Mouse (Mus musculus): ENCODE data around the gene Arl4d.
"Not testable (repeated sequence)": the region's sequence is repeated elsewhere in the genome, so short reads cannot be mapped to it uniquely, and the experiment has no call there.

Arl4d gene

DNA sequence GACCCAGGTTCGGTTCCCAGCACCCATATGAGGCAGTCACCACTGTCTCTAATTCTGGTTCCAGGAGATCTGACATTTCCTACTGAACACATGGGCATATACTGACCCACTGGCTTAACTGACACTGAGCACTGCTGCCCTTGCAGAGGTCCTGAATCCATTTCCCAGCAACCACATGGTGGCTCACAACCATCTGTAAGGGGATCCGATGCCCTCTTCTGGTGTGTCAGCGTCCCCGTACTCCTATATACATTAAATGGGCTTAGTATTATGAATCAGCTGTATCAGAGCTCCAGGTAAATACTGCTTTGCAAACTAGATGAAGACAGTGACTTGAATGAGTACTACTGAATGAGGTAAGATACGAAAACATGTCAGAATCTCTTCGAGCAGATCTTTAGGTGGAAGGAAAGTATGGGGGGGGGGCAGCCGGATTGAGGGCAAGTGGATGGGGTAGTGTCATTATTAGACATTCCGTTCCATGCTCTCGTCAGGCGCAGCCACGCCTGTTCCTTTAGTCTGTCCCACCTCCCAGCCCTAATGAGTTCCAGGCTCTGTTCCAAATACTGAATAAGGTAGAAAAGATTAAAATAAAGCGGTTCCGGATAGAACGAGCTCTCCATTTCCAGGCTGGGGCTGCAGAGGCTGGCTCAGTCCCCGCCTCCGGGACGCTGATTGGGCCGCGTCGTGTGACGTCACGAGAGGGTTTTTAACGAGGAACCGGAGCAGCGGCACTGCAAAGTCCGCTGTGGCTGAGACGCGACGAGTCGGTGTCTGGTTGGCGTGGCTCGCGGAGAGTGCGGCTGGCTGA is at the start of gene Arl4d:
TSS of gene Arl4d (plus strand) at position 717 of the 811 bp plus-strand sequence.
- DNase-seq (ENCODE audit: low read depth, low spot score): peak; percentile 96

- no peak for DNase-seq (ENCODE audit: low read depth, low spot score)
These were observed 49.2 kb upstream of the Arl4d start for GRCm38 (mm10) chr11:101616104-101616503.

GRCm38 (mm10) chr11:101616948-101617767 is 48.2 kb upstream of the Arl4d start:
- peak; percentile 81 for DNase-seq (ENCODE audit: low read depth, low spot score)

- peak; percentile 91 for DNase-seq (ENCODE audit: low read depth, low spot score)
These were observed 47.5 kb upstream of the Arl4d start for GRCm38 (mm10) chr11:101617849-101618248.

DNA sequence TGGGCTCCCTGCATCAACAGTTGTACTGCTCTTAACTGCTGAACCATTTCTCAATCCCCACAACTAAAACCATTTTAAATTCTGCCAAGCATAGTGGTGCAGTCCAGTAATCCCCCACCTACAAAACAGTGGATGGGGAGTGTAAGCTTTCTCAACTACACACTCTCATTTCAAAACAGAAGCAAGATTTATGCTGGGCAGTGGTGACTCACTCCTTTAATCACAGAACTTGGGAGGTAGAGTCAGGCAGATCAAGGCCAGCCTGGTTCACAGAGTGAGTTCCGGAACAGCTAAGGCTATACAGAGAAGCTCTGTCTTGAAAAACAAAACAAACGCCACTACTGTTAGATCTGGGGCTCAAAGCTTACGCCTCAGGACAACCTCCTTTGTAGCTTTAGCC is 46.7 kb upstream of the Arl4d start:
- no peak for DNase-seq (ENCODE audit: low read depth, low spot score)

GRCm38 (mm10) chr11:101620022-101620655 is 45.2 kb upstream of the Arl4d start:
- DNase-seq (ENCODE audit: low read depth, low spot score): peak; percentile 55

DNA sequence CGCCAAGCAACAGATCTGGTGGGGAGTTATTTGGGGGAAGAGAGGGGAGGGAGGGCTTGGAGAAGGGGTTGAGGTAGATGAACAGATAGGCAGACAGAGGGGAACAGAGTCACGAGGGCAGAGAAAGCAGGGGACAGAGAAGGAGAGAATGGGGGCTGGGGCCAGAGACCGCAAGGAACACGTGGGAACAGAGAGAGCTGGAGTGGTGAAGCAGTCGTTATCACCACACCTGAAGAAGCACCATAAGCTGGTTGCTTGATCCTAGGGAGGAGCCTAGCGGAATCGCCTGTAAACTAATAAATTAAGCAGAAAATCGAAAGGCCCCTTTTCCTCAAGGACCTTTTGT is 38.7 kb upstream of the Arl4d start:
- no peak for DNase-seq (ENCODE audit: low read depth, low spot score)

DNA sequence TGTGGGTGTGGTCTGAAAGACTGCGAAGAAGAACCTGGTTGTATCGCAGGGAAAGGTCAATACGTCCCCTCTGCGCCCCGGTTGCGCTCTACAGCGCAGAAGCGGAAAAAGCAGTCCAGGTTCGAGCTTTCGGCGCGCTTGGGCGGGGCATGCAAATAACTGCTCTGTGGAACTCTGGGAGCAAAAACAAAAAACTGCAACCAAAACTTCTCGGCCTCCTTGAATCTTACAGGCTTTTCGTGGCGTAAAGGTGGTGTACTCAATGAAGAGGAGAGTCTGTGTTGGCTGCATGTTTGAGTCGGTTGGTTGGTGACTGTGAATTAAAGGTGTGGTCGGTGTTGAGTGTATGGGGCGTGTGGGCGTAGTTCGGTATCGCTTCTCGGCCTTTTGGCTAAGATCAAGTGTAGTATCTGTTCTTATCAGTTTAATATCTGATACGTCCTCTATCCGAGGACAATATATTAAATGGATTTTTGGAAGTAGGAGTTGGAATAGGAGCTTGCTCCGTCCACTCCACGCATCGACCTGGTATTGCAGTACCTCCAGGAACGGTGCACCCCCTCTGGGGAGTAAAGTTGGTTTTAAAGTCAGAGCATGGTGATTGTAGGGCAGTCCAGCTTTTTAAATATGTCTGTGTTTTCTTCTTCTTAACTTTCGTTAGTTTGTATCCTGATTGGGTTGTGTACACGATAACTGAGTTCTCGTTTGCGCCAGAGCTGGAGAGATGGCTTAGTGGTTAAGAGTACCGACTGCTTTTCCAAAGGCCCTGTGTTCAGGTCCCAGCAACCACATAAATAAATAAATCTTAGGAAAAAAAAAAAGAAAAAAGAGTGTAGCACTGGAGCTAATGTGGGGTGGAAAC is 38.1 kb upstream of the Arl4d start, which contains the start of gene Rdm1:
TSS of gene Rdm1 (plus strand) at position 201 of the 862 bp plus-strand sequence.
- DNase-seq (ENCODE audit: low read depth, low spot score): peak; percentile 98

GRCm38 (mm10) chr11:101627857-101628559 is 37.3 kb upstream of the Arl4d start:
- peak; percentile 94 for DNase-seq (ENCODE audit: low read depth, low spot score)

DNA sequence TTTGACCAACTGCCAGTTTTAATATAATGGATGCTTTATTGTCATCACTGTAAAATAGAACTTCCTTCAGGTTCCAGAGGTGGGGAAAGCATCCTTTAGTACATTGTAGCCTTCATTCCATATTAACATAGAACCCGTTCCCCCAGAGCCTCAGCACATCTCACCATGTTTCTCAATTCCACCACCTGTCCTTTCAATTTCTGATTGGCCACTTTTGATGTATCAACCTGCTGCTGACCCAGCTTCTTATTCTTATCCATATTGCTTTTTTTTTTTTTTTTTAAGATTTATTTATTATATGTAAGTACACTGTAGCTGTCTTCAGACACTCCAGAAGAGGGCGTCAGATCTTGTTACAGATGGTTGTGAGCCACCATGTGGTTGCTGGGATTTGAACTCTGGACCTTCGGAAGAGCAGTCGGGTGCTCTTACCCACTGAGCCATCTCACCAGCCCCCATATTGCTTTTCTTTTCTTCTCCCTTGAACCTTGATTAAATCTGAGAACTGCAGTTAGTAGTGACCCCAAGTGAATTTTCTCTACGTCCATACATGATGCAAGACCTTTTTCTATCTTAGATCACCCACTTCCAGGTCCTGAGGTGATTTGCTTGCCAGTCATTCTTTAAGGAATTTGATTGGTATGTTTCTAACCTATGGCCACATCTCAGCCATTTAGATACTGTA is 36.5 kb upstream of the Arl4d start:
- not testable (repeated sequence) for DNase-seq (ENCODE audit: low read depth, low spot score)

- DNase-seq (ENCODE audit: low read depth, low spot score): peak; percentile 46
These were observed 29.7 kb upstream of the Arl4d start for GRCm38 (mm10) chr11:101635660-101636059.

DNA sequence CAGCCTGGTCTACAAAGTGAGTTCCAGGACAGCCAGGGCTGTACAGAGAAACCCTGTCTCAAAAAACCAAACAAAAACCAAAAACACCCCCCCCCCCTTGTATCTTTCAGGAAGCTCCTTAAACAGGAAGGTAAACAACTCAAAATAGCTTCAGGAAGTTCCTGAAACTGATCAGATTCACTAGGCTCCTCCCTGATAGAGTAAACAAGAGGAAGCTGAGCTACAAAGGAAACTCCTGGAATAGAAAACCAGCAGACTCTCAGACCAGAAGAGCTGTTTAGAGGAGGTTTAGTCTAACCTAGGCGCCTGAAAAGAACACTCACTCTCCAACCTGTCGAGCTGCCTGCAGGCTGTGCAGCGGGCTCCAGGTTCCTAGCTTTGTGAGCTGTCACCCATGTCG is 25.6 kb upstream of the Arl4d start:
- DNase-seq (ENCODE audit: low read depth, low spot score): peak; percentile 65

DNA sequence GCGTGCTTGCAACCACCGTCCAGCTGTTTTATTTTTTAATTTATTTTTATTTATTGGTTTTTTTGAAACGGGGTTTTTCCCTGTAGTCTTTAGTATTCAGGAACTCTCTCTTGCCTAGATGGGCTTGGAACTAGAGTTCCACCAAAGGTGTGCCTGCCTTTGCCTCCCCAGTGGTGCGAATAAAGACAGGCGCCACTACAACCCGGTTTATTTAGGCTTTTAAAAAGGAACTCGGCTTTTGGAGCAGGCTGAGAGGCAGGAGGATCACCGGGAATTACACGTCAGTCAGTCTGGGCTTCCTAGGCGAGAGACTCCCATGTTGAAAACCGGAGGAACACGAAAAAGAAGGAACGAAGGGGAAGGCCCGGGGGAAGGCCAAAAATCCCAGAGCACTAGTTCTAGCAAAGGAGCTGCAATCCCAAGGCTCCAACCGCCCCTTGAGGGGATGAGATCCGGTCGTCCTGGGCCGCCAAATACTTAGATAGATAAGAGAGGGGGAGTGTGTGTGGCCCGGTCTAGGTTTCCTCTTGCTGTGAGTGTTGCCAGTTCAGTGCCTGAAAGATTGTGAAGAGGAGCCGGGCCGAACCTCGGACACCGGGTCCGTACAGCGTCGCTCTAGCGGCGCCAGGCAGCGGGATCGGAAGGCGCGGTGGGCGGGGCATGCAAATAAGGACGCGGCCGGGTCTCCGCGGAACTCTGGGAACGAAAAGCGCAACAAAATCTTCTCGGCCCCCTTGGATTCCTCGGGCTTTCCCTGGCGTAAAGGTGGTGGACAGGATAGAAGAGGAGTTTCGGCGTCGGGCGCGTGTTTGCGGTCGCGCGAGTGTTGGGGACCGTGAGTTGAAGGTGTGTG is 24.3 kb upstream of the Arl4d start:
- peak; percentile 96 for DNase-seq (ENCODE audit: low read depth, low spot score)

DNA sequence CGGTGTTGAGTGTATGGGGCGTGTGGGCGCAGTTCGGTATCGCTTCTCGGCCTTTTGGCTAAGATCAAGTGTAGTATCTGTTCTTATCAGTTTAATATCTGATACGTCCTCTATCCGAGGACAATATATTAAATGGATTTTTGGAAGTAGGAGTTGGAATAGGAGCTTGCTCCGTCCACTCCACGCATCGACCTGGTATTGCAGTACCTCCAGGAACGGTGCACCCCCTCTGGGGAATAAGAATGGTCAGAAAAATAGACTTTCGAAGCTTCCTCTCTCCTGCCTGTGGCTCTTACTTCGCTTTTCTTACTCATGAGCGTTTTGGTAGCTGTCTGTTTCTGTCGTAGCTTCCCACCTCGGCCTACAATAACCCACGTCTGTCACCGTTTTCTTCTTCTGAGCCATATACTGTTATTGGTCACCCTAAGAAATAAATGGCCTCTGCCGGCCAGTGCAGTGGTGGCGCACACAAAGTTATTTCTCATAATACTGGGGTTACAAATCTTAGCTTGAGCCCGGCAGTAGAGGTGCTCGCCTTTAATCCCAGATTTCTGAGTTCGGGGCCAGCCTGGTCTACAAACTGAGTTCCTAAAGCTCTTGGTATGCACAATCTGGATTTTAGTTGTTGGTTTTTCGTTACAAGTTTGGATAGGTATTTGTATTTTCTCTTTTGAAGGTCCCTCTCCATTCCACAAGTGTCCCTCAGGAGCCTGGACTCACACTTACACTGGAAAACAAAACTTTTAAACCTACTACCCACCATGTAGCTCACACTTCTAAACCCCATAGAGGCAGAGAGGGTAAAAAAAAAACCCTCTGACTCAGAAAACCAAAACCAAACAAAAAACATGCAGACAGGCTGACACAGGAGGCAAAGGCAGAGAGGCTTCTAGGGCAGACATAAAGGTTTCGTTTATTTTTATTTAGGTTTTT is 23.4 kb upstream of the Arl4d start:
- peak; percentile 92 for DNase-seq (ENCODE audit: low read depth, low spot score)

- no peak for DNase-seq (ENCODE audit: low read depth, low spot score)
These were observed 22.4 kb upstream of the Arl4d start for GRCm38 (mm10) chr11:101642931-101643330.

- no peak for DNase-seq (ENCODE audit: low read depth, low spot score)
These were observed 20.8 kb upstream of the Arl4d start for GRCm38 (mm10) chr11:101644591-101644990.

DNA sequence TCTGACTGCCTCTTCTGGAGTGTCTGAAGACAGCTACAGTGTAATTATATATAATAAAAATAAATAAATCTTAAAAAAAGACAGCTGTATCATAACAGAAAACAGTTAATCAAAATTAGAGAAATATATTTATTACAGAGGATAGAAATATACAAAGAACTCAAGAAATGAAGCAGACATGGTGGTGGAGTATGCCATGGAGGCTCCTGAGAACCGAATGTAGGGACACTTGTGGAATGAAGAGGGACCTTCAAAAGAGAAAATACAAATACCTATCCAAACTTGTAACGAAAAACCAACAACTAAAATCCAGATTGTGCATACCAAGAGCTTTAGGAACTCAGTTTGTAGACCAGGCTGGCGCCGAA is 20.3 kb upstream of the Arl4d start:
- peak; percentile 53 for DNase-seq (ENCODE audit: low read depth, low spot score)

Data from ZHBTc4 (cell line).